Mouse (Mus musculus): ENCODE measurements around the gene Sarnp. TPM values are rescaled to one million over a fixed set of nuclear protein-coding genes. Genes with fewer than 3 reads are reported as not detected.
A peak's percentile ranks its signal among the peaks of the same experiment; 100 is the strongest.

Sarnp gene
- polyA plus RNA-seq, 1 experiment from 2014 or later, result 190 TPM

DNA sequence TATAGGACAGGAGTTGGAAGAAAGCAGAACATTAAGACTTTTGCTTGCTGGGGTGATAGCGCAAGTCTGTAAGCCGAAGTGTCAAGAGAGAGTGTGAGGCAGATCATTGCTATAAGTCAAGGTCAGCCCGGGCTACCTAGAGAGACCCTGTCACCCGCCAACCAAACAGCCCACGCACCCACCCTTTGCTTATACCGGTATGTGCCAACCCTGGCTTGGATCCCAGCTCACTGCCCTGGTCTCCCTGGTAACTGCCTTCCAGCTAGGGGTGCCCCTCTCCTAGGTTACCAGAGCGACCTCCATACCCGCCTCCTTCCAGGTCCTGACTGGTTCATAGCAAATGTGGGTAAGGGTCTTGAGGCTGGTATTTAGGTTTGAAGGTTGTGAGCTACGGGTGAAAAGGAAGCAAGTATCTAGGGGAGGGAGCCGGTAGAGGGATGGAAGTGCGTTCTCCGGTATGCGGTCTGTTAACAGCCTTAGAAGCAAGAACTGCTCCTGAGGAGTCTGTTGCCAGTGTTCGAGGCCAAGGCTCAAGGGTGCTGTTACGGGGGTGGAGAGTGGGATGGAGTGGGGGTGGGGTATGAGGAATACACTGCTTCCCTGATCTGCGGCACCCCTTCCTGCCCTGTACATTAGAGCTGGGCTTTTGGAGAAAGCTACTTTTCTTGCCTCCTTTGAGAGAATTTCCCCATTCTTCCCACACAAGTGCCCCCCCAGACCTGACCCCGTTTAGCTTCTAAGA lies 79.0 kb downstream of the Sarnp start:
- H3K4me3 ChIP-seq, result no peak overlapping the region
- no peaks in the 10 kb centered on the region for H3K9me3 ChIP-seq
- peak; percentile 27 for ATAC-seq (replicated peaks)
- H3K9ac ChIP-seq (replicated peaks), result no peak overlapping the region
- WGBS, result 4% methylated on average over 17 of the region's 17 CpGs
- 0 out of 2 replicates have a peak, but pooled peaks cover 6% of the 10 kb centered on the region for H3K27me3 ChIP-seq
- peak overlapping the region; percentile 7 for H3K4me2 ChIP-seq (replicated peaks)
- no peaks in the 10 kb centered on the region for H3K36me3 ChIP-seq
- H3K27ac ChIP-seq (replicated peaks), result peak overlapping the region; percentile 20
- H3K4me1 ChIP-seq, result peaks cover 25% of the 10 kb centered on the region

GRCm38 (mm10) chr10:128896807-128897206 lies 79.7 kb downstream of the Sarnp start:
- no peak for ATAC-seq (replicated peaks)
- H3K27ac ChIP-seq (replicated peaks), result 0 out of 2 replicates have a peak overlapping the region, but pooled peaks have one; percentile 53
- 59% methylated on average over 1 of the region's 1 CpGs for WGBS
- peak overlapping the region; percentile 7; the same call in 1 of the 2 replicates for H3K4me2 ChIP-seq (replicated peaks)
- no peak overlapping the region for H3K9ac ChIP-seq (replicated peaks)
- H3K27me3 ChIP-seq, result 0 out of 2 replicates have a peak, but pooled peaks cover 6% of the 10 kb centered on the region
- peaks cover 25% of the 10 kb centered on the region for H3K4me1 ChIP-seq
- no peaks in the 10 kb centered on the region for H3K36me3 ChIP-seq
- H3K9me3 ChIP-seq, result no peaks in the 10 kb centered on the region
- H3K4me3 ChIP-seq, result no peak overlapping the region

GRCm38 (mm10) chr10:128897501-128897900 lies 80.4 kb downstream of the Sarnp start:
- H3K4me3 ChIP-seq, result no peak overlapping the region
- H3K4me1 ChIP-seq, result peaks cover 23% of the 10 kb centered on the region
- H3K36me3 ChIP-seq, result no peaks in the 10 kb centered on the region
- 7% methylated on average over 1 of the region's 1 CpGs for WGBS
- no peak; the same call in 1 of the 2 replicates for ATAC-seq (replicated peaks)
- H3K4me2 ChIP-seq (replicated peaks), result no peak overlapping the region
- no peak overlapping the region for H3K9ac ChIP-seq (replicated peaks)
- no peaks in the 10 kb centered on the region for H3K9me3 ChIP-seq
- 0 out of 2 replicates have a peak, but pooled peaks cover 6% of the 10 kb centered on the region for H3K27me3 ChIP-seq
- H3K27ac ChIP-seq (replicated peaks), result peak overlapping the region; percentile 53

- 0 out of 2 replicates have a peak, but pooled peaks cover 6% of the 10 kb centered on the region for H3K27me3 ChIP-seq
- ATAC-seq (replicated peaks), result no peak
- H3K4me3 ChIP-seq, result no peak overlapping the region
- WGBS, result 85% methylated on average over 6 of the region's 6 CpGs
- peaks cover 16% of the 10 kb centered on the region for H3K4me1 ChIP-seq
- no peaks in the 10 kb centered on the region for H3K36me3 ChIP-seq
- no peaks in the 10 kb centered on the region for H3K9me3 ChIP-seq
- no peak overlapping the region for H3K27ac ChIP-seq (replicated peaks)
- no peak overlapping the region for H3K4me2 ChIP-seq (replicated peaks)
- no peak overlapping the region for H3K9ac ChIP-seq (replicated peaks)
These were observed 82.8 kb downstream of the Sarnp start for GRCm38 (mm10) chr10:128899759-128900490.

- no peak for ATAC-seq (replicated peaks)
- H3K9ac ChIP-seq (replicated peaks), result no peak within 1 kb of the TSS
- no peak within 1 kb of the TSS for H3K4me2 ChIP-seq (replicated peaks)
- no peak within 1 kb of the TSS for H3K4me3 ChIP-seq
- WGBS, result 80% methylated on average over 3 of the region's 3 CpGs
- no peaks in the 10 kb centered on the region for H3K36me3 ChIP-seq
- H3K27me3 ChIP-seq, result 0 out of 2 replicates have a peak, but pooled peaks cover 6% of the 10 kb centered on the region
- H3K9me3 ChIP-seq, result no peaks in the 10 kb centered on the region
- peaks cover 15% of the 10 kb centered on the region for H3K4me1 ChIP-seq
- no peak within 1 kb of the TSS for H3K27ac ChIP-seq (replicated peaks)
These were observed 83.6 kb downstream of the Sarnp start, which contains the start of gene Cd63 for GRCm38 (mm10) chr10:128900698-128901097. Cd63 (plus strand) TSS chr10:128900989.

- Histone ChIP-seq H3K27ac (replicated peaks) (no peak overlapping the region), H3K4me3 (no peak overlapping the region), H3K4me1 (peaks cover 8% of the 10 kb centered on the region), H3K4me2 (replicated peaks) (no peak overlapping the region), H3K9me3 (no peaks in the 10 kb centered on the region), H3K9ac (replicated peaks) (no peak overlapping the region), H3K36me3 (no peaks in the 10 kb centered on the region), H3K27me3 (0 out of 2 replicates have a peak, but pooled peaks cover 2% of the 10 kb centered on the region)
- ATAC-seq (replicated peaks), result no peak
- WGBS, result 88% methylated on average over 1 of the region's 1 CpGs
These were observed 84.3 kb downstream of the Sarnp start for GRCm38 (mm10) chr10:128901409-128901808.

DNA sequence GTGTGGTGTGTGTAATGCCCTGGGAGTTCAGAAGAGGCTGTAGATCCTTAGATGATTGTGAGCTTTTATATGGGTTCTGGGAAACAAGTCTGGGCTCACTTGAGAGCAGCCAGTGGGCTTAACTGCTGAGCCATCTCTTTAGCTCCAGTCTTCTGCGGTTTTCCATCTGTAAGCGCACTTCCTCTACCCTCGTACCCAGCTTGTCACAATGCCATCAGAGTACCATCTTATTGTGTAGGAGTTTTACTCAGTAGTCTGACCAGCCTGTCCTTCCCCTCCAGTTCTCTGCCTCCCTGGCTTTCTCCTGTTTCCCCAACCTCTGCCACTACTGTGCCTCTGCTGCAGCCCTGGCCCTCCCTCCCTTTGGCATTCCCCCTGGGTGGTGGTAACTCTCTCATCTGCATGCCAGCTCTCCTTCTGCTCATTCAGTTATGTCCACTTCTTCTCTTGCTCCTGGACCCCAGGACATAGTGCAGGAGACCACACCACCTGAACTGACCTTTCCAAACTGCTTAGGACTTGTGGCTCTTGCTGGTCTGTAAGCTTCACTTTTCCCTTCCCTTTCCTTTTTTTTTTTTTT lies 85.4 kb downstream of the Sarnp start:
- Histone ChIP-seq H3K4me1 (no peaks in the 10 kb centered on the region), H3K27ac (replicated peaks) (no peak overlapping the region), H3K4me3 (no peak overlapping the region), H3K27me3 (no peaks in the 10 kb centered on the region), H3K36me3 (no peaks in the 10 kb centered on the region), H3K9me3 (no peaks in the 10 kb centered on the region), H3K9ac (replicated peaks) (no peak overlapping the region), H3K4me2 (replicated peaks) (no peak overlapping the region)
- ATAC-seq (replicated peaks), result no peak
- WGBS, result 84% methylated on average over 3 of the region's 3 CpGs

DNA sequence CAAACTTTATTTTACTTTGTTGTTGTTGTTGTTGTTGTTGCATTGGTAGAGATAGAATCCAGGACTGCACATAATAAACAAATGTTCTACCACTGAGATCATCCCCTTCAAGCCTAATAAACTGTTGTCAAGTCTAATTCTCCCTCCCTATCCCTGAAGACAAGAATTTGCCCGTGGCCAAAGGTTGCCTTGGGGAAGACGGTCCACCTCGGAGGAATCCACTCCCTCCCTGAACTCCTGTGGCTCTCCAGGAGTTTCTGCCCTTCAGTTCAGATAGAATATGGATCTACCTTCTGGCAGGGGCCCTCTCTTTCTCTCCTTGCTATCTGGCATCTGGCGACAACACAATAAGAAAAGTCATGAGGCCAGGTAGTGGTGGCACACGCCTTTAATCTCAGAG lies 87.7 kb downstream of the Sarnp start:
- H3K9me3 ChIP-seq, result no peaks in the 10 kb centered on the region

GRCm38 (mm10) chr10:128908778-128909448 lies 91.8 kb downstream of the Sarnp start:
- H3K27ac ChIP-seq (replicated peaks), result no peak overlapping the region
- peak overlapping the region; percentile 66 for H3K4me2 ChIP-seq (replicated peaks)
- no peaks in the 10 kb centered on the region for H3K27me3 ChIP-seq
- H3K9ac ChIP-seq (replicated peaks), result peak overlapping the region; percentile 66; the same call in 1 of the 2 replicates
- peaks cover 16% of the 10 kb centered on the region for H3K4me1 ChIP-seq
- 61% methylated on average over 13 of the region's 13 CpGs for WGBS
- H3K9me3 ChIP-seq, result no peaks in the 10 kb centered on the region
- H3K4me3 ChIP-seq, result peak overlapping the region; percentile 60
- no peak for ATAC-seq (replicated peaks)
- H3K36me3 ChIP-seq, result no peaks in the 10 kb centered on the region

More for the DNA sequence above, 87.7 kb downstream of the Sarnp start:
- WGBS, result 76% methylated on average over 5 of the region's 5 CpGs
- H3K36me3 ChIP-seq, result no peaks in the 10 kb centered on the region
- no peak overlapping the region for H3K4me2 ChIP-seq (replicated peaks)
- H3K27me3 ChIP-seq, result no peaks in the 10 kb centered on the region
- H3K4me1 ChIP-seq, result peaks cover 6% of the 10 kb centered on the region; the same call in 1 of the 2 replicates
- ATAC-seq (replicated peaks), result no peak
- no peak overlapping the region for H3K9ac ChIP-seq (replicated peaks)
- no peak overlapping the region for H3K4me3 ChIP-seq
- H3K27ac ChIP-seq (replicated peaks), result no peak overlapping the region

DNA sequence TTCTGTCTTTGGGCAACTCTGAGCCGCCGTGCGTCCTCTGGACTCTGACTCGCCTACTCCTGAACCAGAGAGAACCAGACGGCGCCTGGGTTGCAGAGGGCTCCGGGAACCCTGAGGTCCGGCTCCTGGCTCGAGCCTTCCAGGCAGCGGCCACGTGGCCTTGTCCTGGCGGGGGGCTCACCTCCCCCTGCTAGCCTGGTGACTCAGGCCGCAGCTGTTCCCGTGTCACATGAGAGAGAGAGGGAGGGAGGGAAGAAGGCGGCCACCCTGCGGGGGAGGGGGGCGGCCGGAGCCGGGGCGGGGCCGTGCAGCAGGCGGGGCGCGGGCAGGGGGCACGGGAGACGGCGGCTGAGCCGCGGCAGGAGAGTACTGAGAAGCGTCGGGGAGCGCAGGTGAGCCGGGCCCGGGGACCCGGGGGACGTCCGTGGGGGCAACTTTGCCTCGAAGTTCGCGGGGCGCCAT lies 92.5 kb downstream of the Sarnp start:
- peak overlapping the region; percentile 66 for H3K4me2 ChIP-seq (replicated peaks)
- no peaks in the 10 kb centered on the region for H3K27me3 ChIP-seq
- peaks cover 16% of the 10 kb centered on the region for H3K4me1 ChIP-seq
- WGBS, result under 1% methylated on average over 28 of the region's 41 CpGs
- H3K9me3 ChIP-seq, result no peaks in the 10 kb centered on the region
- H3K36me3 ChIP-seq, result no peaks in the 10 kb centered on the region
- peak; percentile 59 for ATAC-seq (replicated peaks)
- peak overlapping the region; percentile 60 for H3K4me3 ChIP-seq
- H3K9ac ChIP-seq (replicated peaks), result peak overlapping the region; percentile 66
- peak overlapping the region; percentile 42 for H3K27ac ChIP-seq (replicated peaks)

DNA sequence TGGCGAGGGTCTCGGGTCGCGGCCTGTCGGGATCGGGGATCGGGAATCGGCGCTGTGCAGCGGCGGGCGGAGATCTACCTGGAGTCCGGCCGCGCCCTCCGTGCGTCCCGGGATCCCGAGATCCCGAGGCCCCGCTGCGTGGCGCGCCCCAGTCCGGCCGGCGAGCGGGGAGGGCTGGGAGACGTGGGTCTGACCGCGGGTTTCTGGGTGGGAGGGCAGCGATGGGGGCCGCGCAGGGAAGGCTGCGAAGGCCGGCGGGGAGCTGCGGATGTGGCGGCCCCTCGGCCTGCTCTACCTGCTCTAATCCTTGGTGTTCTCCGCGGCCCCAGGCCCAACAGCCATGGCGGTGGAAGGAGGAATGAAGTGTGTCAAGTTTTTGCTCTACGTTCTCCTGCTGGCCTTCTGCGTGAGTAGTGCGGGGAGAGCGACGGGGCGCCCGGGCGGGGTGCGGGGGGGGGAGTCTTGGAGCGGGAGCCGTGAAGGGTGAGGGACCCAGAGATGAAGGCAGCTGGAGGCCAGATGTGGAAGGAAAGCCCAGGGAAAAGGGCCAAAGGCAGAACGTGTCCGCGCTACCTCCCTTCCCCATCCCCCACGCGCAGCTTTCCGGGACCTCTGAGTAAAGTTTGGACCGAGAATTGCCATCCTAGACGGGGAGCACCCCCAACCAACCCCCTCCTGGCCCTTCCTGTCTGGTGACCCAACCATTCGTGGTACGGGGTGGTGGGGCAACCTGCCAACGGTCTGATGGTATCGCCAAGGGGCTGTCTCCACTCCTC lies 93.1 kb downstream of the Sarnp start:
- Histone ChIP-seq H3K9me3 (no peaks in the 10 kb centered on the region), H3K27me3 (no peaks in the 10 kb centered on the region), H3K4me3 (peak overlapping the region; percentile 60), H3K27ac (replicated peaks) (peak overlapping the region; percentile 42), H3K4me1 (peaks cover 16% of the 10 kb centered on the region), H3K9ac (replicated peaks) (peak overlapping the region; percentile 66), H3K36me3 (no peaks in the 10 kb centered on the region), H3K4me2 (replicated peaks) (peak overlapping the region; percentile 66)
- ATAC-seq (replicated peaks), result peak; percentile 35
- WGBS, result 1% methylated on average over 66 of the region's 66 CpGs

All from forebrain, embryonic 15.5 days (tissue).